Mouse (Mus musculus): ENCODE measurements at regions not wholly inside any gene's neighbourhood (a gene's known extent, or its start where the extent isn't known, plus 50 kb on each side); places are given as distances from the start of the nearest gene placed in this dataset.
A peak's percentile ranks its signal among the peaks of the same experiment; 100 is the strongest.

- ATAC-seq (ENCODE audit: low FRiP score, low read depth): peak; percentile 80
These were observed 101.2 kb upstream of the Tsc22d1 start for GRCm38 (mm10) chr14:76313424-76314190.

GRCm38 (mm10) chr14:76318438-76318837 is 96.3 kb upstream of the Tsc22d1 start:
- WGBS: 80% methylated on average over 5 of the region's 5 CpGs
- ATAC-seq (ENCODE audit: low FRiP score, low read depth): no peak
- H3K27ac ChIP-seq: no peak overlapping the region

More at GRCm38 (mm10) chr14:76313424-76314190, 101.2 kb upstream of the Tsc22d1 start:
- Histone ChIP-seq H3K9me3 (no peaks in the 10 kb centered on the region), H3K4me2 (replicated peaks) (no peak overlapping the region), H3K36me3 (no peaks in the 10 kb centered on the region), H3K27ac (no peak overlapping the region), H3K4me3 (no peak overlapping the region), H3K27me3 (replicated peaks) (no peaks in the 10 kb centered on the region), H3K4me1 (peaks cover 8% of the 10 kb centered on the region; the same call in 1 of the 2 replicates), H3K9ac (no peak overlapping the region)
- WGBS: 69% methylated on average over 14 of the region's 14 CpGs

GRCm38 (mm10) chr14:76324246-76324645 is 90.5 kb upstream of the Tsc22d1 start:
- H3K9ac ChIP-seq: no peak overlapping the region
- no peak for ATAC-seq (ENCODE audit: low FRiP score, low read depth)
- WGBS: 85% methylated on average over 1 of the region's 1 CpGs
- H3K27me3 ChIP-seq (replicated peaks): no peaks in the 10 kb centered on the region
- no peaks in the 10 kb centered on the region for H3K9me3 ChIP-seq
- no peaks in the 10 kb centered on the region for H3K36me3 ChIP-seq
- H3K4me1 ChIP-seq: no peaks in the 10 kb centered on the region
- no peak overlapping the region for H3K27ac ChIP-seq
- H3K4me2 ChIP-seq (replicated peaks): no peak overlapping the region
- H3K4me3 ChIP-seq: no peak overlapping the region

More at GRCm38 (mm10) chr14:76318438-76318837, 96.3 kb upstream of the Tsc22d1 start:
- Histone ChIP-seq H3K4me3 (no peak overlapping the region), H3K4me1 (no peaks in the 10 kb centered on the region), H3K4me2 (replicated peaks) (no peak overlapping the region), H3K9ac (no peak overlapping the region), H3K9me3 (no peaks in the 10 kb centered on the region), H3K36me3 (no peaks in the 10 kb centered on the region), H3K27me3 (replicated peaks) (no peaks in the 10 kb centered on the region)

- no peak overlapping the region for H3K9ac ChIP-seq
- H3K27ac ChIP-seq: no peak overlapping the region
These were observed 84.8 kb upstream of the Tsc22d1 start for GRCm38 (mm10) chr14:76329983-76330382.

GRCm38 (mm10) chr14:76331497-76332335 is 83.0 kb upstream of the Tsc22d1 start:
- Histone ChIP-seq H3K9ac (no peak overlapping the region), H3K4me3 (no peak overlapping the region), H3K9me3 (no peaks in the 10 kb centered on the region), H3K27ac (peak overlapping the region; percentile 32), H3K36me3 (no peaks in the 10 kb centered on the region), H3K27me3 (replicated peaks) (no peaks in the 10 kb centered on the region), H3K4me2 (replicated peaks) (peak overlapping the region; percentile 30; the same call in 1 of the 2 replicates), H3K4me1 (peaks cover 14% of the 10 kb centered on the region)
- WGBS: 32% methylated on average over 11 of the region's 11 CpGs
- peak; percentile 93 for ATAC-seq (ENCODE audit: low FRiP score, low read depth)

More at GRCm38 (mm10) chr14:76329983-76330382, 84.8 kb upstream of the Tsc22d1 start:
- no peaks in the 10 kb centered on the region for H3K27me3 ChIP-seq (replicated peaks)
- WGBS: 82% methylated on average over 5 of the region's 5 CpGs
- H3K9me3 ChIP-seq: no peaks in the 10 kb centered on the region
- ATAC-seq (ENCODE audit: low FRiP score, low read depth): no peak
- H3K4me3 ChIP-seq: no peak overlapping the region
- H3K4me1 ChIP-seq: peaks cover 14% of the 10 kb centered on the region
- no peak overlapping the region for H3K4me2 ChIP-seq (replicated peaks)
- H3K36me3 ChIP-seq: no peaks in the 10 kb centered on the region

- H3K4me2 ChIP-seq (replicated peaks): 0 out of 2 replicates have a peak overlapping the region, but pooled peaks have one; percentile 12
- no peak overlapping the region for H3K27ac ChIP-seq
- no peaks in the 10 kb centered on the region for H3K27me3 ChIP-seq (replicated peaks)
- 46% methylated on average over 10 of the region's 10 CpGs for WGBS
- H3K4me1 ChIP-seq: peaks cover 14% of the 10 kb centered on the region
- H3K4me3 ChIP-seq: no peak overlapping the region
- ATAC-seq (ENCODE audit: low FRiP score, low read depth): peak; percentile 22; the same call in 1 of the 2 replicates
- no peaks in the 10 kb centered on the region for H3K9me3 ChIP-seq
- no peak overlapping the region for H3K9ac ChIP-seq
- H3K36me3 ChIP-seq: no peaks in the 10 kb centered on the region
These were observed 82.4 kb upstream of the Tsc22d1 start for GRCm38 (mm10) chr14:76332336-76332703.

GRCm38 (mm10) chr14:76340789-76341188 is 74.0 kb upstream of the Tsc22d1 start:
- Histone ChIP-seq H3K27ac (no peak overlapping the region), H3K4me3 (no peak overlapping the region), H3K4me2 (replicated peaks) (no peak overlapping the region), H3K9ac (no peak overlapping the region), H3K27me3 (replicated peaks) (no peaks in the 10 kb centered on the region), H3K4me1 (no peaks in the 10 kb centered on the region), H3K9me3 (no peaks in the 10 kb centered on the region), H3K36me3 (no peaks in the 10 kb centered on the region)
- WGBS: 95% methylated on average over 7 of the region's 7 CpGs
- ATAC-seq (ENCODE audit: low FRiP score, low read depth): no peak

- no peak overlapping the region for H3K4me3 ChIP-seq
- no peak overlapping the region for H3K27ac ChIP-seq
These were observed 73.5 kb upstream of the Tsc22d1 start for GRCm38 (mm10) chr14:76341226-76341625.

GRCm38 (mm10) chr14:76351856-76352255 is 62.9 kb upstream of the Tsc22d1 start:
- H3K4me1 ChIP-seq: no peaks in the 10 kb centered on the region
- ATAC-seq (ENCODE audit: low FRiP score, low read depth): no peak
- H3K4me2 ChIP-seq (replicated peaks): no peak overlapping the region
- no peaks in the 10 kb centered on the region for H3K27me3 ChIP-seq (replicated peaks)
- H3K27ac ChIP-seq: no peak overlapping the region
- H3K4me3 ChIP-seq: no peak overlapping the region
- H3K9me3 ChIP-seq: no peaks in the 10 kb centered on the region
- 65% methylated on average over 9 of the region's 9 CpGs for WGBS
- no peak overlapping the region for H3K9ac ChIP-seq
- no peaks in the 10 kb centered on the region for H3K36me3 ChIP-seq

More at GRCm38 (mm10) chr14:76341226-76341625, 73.5 kb upstream of the Tsc22d1 start:
- Histone ChIP-seq H3K9me3 (no peaks in the 10 kb centered on the region), H3K4me2 (replicated peaks) (no peak overlapping the region), H3K4me1 (no peaks in the 10 kb centered on the region), H3K36me3 (no peaks in the 10 kb centered on the region), H3K27me3 (replicated peaks) (no peaks in the 10 kb centered on the region), H3K9ac (no peak overlapping the region)
- 83% methylated on average over 10 of the region's 10 CpGs for WGBS
- no peak for ATAC-seq (ENCODE audit: low FRiP score, low read depth)

- 66% methylated on average over 2 of the region's 2 CpGs for WGBS
- no peak for ATAC-seq (ENCODE audit: low FRiP score, low read depth)
These were observed 58.6 kb upstream of the Tsc22d1 start for GRCm38 (mm10) chr14:76356161-76356560.

GRCm38 (mm10) chr14:76359837-76360410 is 54.8 kb upstream of the Tsc22d1 start:
- Histone ChIP-seq H3K27ac (no peak overlapping the region), H3K9me3 (no peaks in the 10 kb centered on the region), H3K9ac (no peak overlapping the region), H3K4me1 (no peaks in the 10 kb centered on the region), H3K4me3 (no peak overlapping the region), H3K36me3 (no peaks in the 10 kb centered on the region), H3K27me3 (replicated peaks) (no peaks in the 10 kb centered on the region), H3K4me2 (replicated peaks) (no peak overlapping the region)
- 90% methylated on average over 11 of the region's 11 CpGs for WGBS
- ATAC-seq (ENCODE audit: low FRiP score, low read depth): no peak

More at GRCm38 (mm10) chr14:76356161-76356560, 58.6 kb upstream of the Tsc22d1 start:
- Histone ChIP-seq H3K4me3 (no peak overlapping the region), H3K9me3 (no peaks in the 10 kb centered on the region), H3K9ac (no peak overlapping the region), H3K27ac (no peak overlapping the region), H3K4me2 (replicated peaks) (no peak overlapping the region), H3K36me3 (no peaks in the 10 kb centered on the region), H3K27me3 (replicated peaks) (no peaks in the 10 kb centered on the region), H3K4me1 (no peaks in the 10 kb centered on the region)

- Histone ChIP-seq H3K27ac (no peak overlapping the region), H3K36me3 (no peaks in the 10 kb centered on the region), H3K9me3 (no peaks in the 10 kb centered on the region), H3K4me1 (no peaks in the 10 kb centered on the region), H3K27me3 (replicated peaks) (no peaks in the 10 kb centered on the region), H3K4me3 (no peak overlapping the region), H3K4me2 (replicated peaks) (no peak overlapping the region), H3K9ac (no peak overlapping the region)
- WGBS: 89% methylated on average over 4 of the region's 4 CpGs
- no peak for ATAC-seq (ENCODE audit: low FRiP score, low read depth)
These were observed 50.7 kb upstream of the Tsc22d1 start for GRCm38 (mm10) chr14:76364034-76364433.
